Mouse (Mus musculus): Measurements from ENCODE around the gene Rad51b.

DNA sequence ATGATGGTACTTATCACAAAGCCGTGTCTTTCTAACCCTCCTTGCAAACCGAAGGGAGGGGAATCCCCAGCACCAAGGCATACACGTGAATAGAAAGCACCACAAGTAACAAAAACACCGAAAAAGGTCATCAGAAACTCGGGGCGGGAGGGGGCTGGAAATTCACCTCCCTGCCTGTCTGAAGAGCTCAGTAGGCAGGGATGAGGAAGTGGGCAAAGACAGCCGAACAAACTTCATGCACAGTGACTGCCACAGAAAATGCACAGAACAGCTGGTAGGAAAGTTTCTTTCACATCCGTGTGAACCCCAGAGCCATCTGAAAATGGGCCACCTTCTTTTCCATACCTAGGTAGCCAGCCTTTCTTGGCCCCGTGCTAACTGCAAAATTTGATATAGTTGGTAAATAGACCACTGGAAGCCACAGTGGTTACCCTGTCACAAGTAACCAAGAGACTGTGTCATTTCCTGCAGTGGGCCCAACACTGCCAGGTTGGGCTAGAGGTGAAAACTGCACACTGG lies 349.6 kb downstream of the Rad51b start:
- TF ChIP-seq CTCF (IDR thresholded peaks at IDR 0.05) (no peak), EP300 (IDR thresholded peaks at IDR 0.05; ENCODE audit: insufficient read depth, low read depth, low read length) (no peak)

All from heart, adult 2 months (tissue).